Mouse (Mus musculus) heart, embryonic 14.5 days (tissue): ENCODE data around the gene Fezf1. TPM values are rescaled to one million over a fixed set of nuclear protein-coding genes. Genes with fewer than 3 reads are reported as not detected.

ENCODE experiments used
- ATAC-seq: fragments of 200-750 bp; cut with Nextera tagmentation; 2 replicates; pipeline ENCODE4 v1.8.0; 2017; ENCODE audit warnings: low read depth, moderate TSS enrichment; ENCODE audit not compliant: insufficient number of reproducible peaks, insufficient read depth, low FRiP score
- H3K27ac ChIP-seq, 2 experiments: fragments of 200-500 bp in 1 of 2; fragments of 300-500 bp in 1 of 2; sonication (generic) in 1 of 2; replicated peaks in 1 of 2; 2 replicates each; pipeline ENCODE4 v1.5.1; 2012 to 2014; ENCODE audit warnings: low read depth in 2 of 2, low read length in 2 of 2, control low read depth in 1 of 2, mild to moderate bottlenecking in 1 of 2, mixed read lengths in 1 of 2; ENCODE audit not compliant: control insufficient read depth in 1 of 2, insufficient read depth in 1 of 2
- H3K27me3 ChIP-seq: fragments of 300-500 bp; sonication (generic); 2 replicates; pipeline ENCODE4 v1.6.1; 2014; ENCODE audit warnings: mild to moderate bottlenecking, low read length, control low read depth; ENCODE audit not compliant: control insufficient read depth, insufficient read depth
- H3K36me3 ChIP-seq: fragments of 300-500 bp; sonication (generic); 2 replicates; pipeline ENCODE4 v1.6.1; 2014; ENCODE audit warnings: mild to moderate bottlenecking, control low read depth, low read length, mixed read lengths; ENCODE audit not compliant: control insufficient read depth, insufficient read depth
- H3K4me1 ChIP-seq, 2 experiments: fragments of 200-500 bp in 1 of 2; fragments of 300-500 bp in 1 of 2; sonication (generic) in 1 of 2; 2 replicates each; pipeline ENCODE4 v1.6.1; 2012 to 2014; ENCODE audit warnings: low read length in 2 of 2, control low read depth in 1 of 2, mixed read lengths in 1 of 2; ENCODE audit not compliant: control insufficient read depth in 2 of 2, insufficient read depth in 2 of 2
- H3K4me2 ChIP-seq: fragments of 300-500 bp; sonication (generic); 2 replicates; pipeline ENCODE4 v1.6.1; 2014; ENCODE audit warnings: mild to moderate bottlenecking, low read length
- H3K4me3 ChIP-seq, 2 experiments: fragments of 200-500 bp in 1 of 2; fragments of 300-500 bp in 1 of 2; sonication (generic) in 1 of 2; 2 replicates each; pipeline ENCODE4 v1.5.1; 2012 to 2014; ENCODE audit warnings: low read length in 2 of 2, mild to moderate bottlenecking in 2 of 2, control low read depth in 1 of 2, low read depth in 1 of 2, moderate library complexity in 1 of 2; ENCODE audit not compliant: control insufficient read depth in 1 of 2, insufficient read depth in 1 of 2
- H3K9ac ChIP-seq: fragments of 300-500 bp; sonication (generic); 2 replicates; pipeline ENCODE4 v1.6.1; 2014; ENCODE audit warnings: mild to moderate bottlenecking, low read length
- H3K9me3 ChIP-seq: fragments of 300-500 bp; sonication (generic); 2 replicates; pipeline ENCODE4 v1.6.1; 2016; ENCODE audit warnings: low read length, control low read depth; ENCODE audit not compliant: control insufficient read depth
- WGBS: fragments of 180-500 bp; shearing (Covaris S2); extraction: QIAGEN DNeasy Blood & Tissue Kit; methylation state at CpG from one replicate; pipeline ENCODE4 v1.1.7; 2014; 5-methylcytosine and 5-hydroxymethylcytosine counted together
- polyA plus RNA-seq: library from polyadenylated mRNA; unstranded; fragments of >200 nt; fragmentation: Nextera tagmentation; extraction: Ambion mirVana; gene quantifications from 2 replicates; pipeline ENCODE4 v1.2.1, GENCODE M21; 2014

Gene Fezf1
- polyA plus RNA-seq, 1 experiment from 2014 or later: not detected

GRCm38 (mm10) chr6:23202630-23203029 is 45.5 kb downstream of the Fezf1 start:
- 72% methylated on average over 11 of the region's 11 CpGs for WGBS
- Histone ChIP-seq H3K4me3 (no peak overlapping the region), H3K9me3 (no peaks in the 10 kb centered on the region), H3K4me2 (no peak overlapping the region), H3K36me3 (no peaks in the 10 kb centered on the region), H3K9ac (no peak overlapping the region), H3K27ac (no peak overlapping the region), H3K4me1 (no peaks in the 10 kb centered on the region), H3K27me3 (no peaks in the 10 kb centered on the region)
- no peak for ATAC-seq

Other genes with a start within 250 kb of the Fezf1 start
- 0.24 TPM in 2 replicates for gene Aass, start 115.4 kb downstream of the Fezf1 start, polyA plus RNA-seq